Mouse (Mus musculus) liver, embryonic 14.5 days (tissue): Measurements from ENCODE around the gene Olfr373. TPM values are rescaled to one million over a fixed set of nuclear protein-coding genes. Genes with fewer than 3 reads are reported as not detected.

Experiments
- ATAC-seq: fragments of 200-750 bp; cut with Nextera tagmentation; 2 replicates; pipeline ENCODE4 v1.8.0; 2017; ENCODE audit warnings: moderate number of reproducible peaks, mild to moderate bottlenecking, moderate library complexity; ENCODE audit not compliant: insufficient read depth
- DNase-seq, 3 experiments: peaks; one replicate each; pipeline ENCODE4 v3.0.0-alpha.2; 2012 to 2013; ENCODE audit warnings: low read depth in 3 of 3, low spot score in 3 of 3
- H3K27ac ChIP-seq: fragments of 300-500 bp; sonication (generic); 2 replicates; pipeline ENCODE4 v1.5.1; 2014; ENCODE audit warnings: moderate library complexity, mild to moderate bottlenecking, control low read depth, inconsistent platforms
- H3K27me3 ChIP-seq: fragments of 300-500 bp; sonication (generic); 2 replicates; pipeline ENCODE4 v1.6.1; 2014; ENCODE audit warnings: mild to moderate bottlenecking, low read length, moderate library complexity; ENCODE audit not compliant: control insufficient read depth, insufficient read depth
- H3K36me3 ChIP-seq: fragments of 300-500 bp; sonication (generic); replicated peaks from 2 replicates; pipeline ENCODE4 v1.6.1; 2014; ENCODE audit warnings: low read depth; ENCODE audit not compliant: control insufficient read depth, insufficient read depth
- H3K4me1 ChIP-seq, 2 experiments: fragments of 200-500 bp in 1 of 2; fragments of 300-500 bp in 1 of 2; sonication (generic) in 1 of 2; replicated peaks; 2 replicates each; pipeline ENCODE4 v1.6.1; 2012 to 2014; ENCODE audit warnings: antibody characterized with exemption in 1 of 2, inconsistent platforms in 1 of 2, low read length in 1 of 2; ENCODE audit not compliant: control insufficient read depth in 2 of 2, insufficient read depth in 2 of 2
- H3K4me2 ChIP-seq: fragments of 300-500 bp; sonication (generic); 2 replicates; pipeline ENCODE4 v1.6.1; 2014; ENCODE audit warnings: low read depth, mild to moderate bottlenecking, control low read depth, moderate library complexity
- H3K4me3 ChIP-seq, 2 experiments: fragments of 200-500 bp in 1 of 2; fragments of 300-500 bp in 1 of 2; sonication (generic) in 1 of 2; 2 replicates each; pipeline ENCODE4 v1.5.1; 2012 to 2014; ENCODE audit warnings: low read depth in 2 of 2, low read length in 2 of 2, mild to moderate bottlenecking in 2 of 2, control low read depth in 1 of 2, inconsistent platforms in 1 of 2, moderate library complexity in 1 of 2; ENCODE audit not compliant: insufficient read depth in 1 of 2
- H3K9ac ChIP-seq: fragments of 300-500 bp; sonication (generic); replicated peaks from 2 replicates; pipeline ENCODE4 v1.6.1; 2014; ENCODE audit warnings: mild to moderate bottlenecking, control low read depth, moderate library complexity
- H3K9me3 ChIP-seq: fragments of 300-500 bp; sonication (generic); 2 replicates; pipeline ENCODE4 v1.6.1; 2016; ENCODE audit warnings: low read length, mixed read lengths; ENCODE audit not compliant: control insufficient read depth
- CTCF ChIP-seq: IDR thresholded peaks from 2 replicates; pipeline ENCODE4 v1.5.1; 2016; ENCODE audit warnings: antibody characterized with exemption, low read depth, control low read depth
- EP300 ChIP-seq: IDR thresholded peaks from 2 replicates; pipeline ENCODE4 v1.6.1; 2016; ENCODE audit warnings: antibody characterized with exemption, low read depth
- WGBS: fragments of 180-500 bp; shearing (Covaris S2); extraction: QIAGEN DNeasy Blood & Tissue Kit; methylation state at CpG from one replicate; pipeline ENCODE4 v1.1.7; 2014; ENCODE audit not compliant: insufficient replicate concordance; 5-methylcytosine and 5-hydroxymethylcytosine counted together
- polyA plus RNA-seq, 2 experiments: library from polyadenylated mRNA; depleted of rRNA in 1 of 2; stranded (reverse) in 1 of 2; unstranded in 1 of 2; fragments of >200 nt; fragmentation: Nextera tagmentation in 1 of 2; extraction: Ambion mirVana in 1 of 2; gene quantifications; 2 replicates each; pipeline versions ENCODE4 v1.2.1 to v1.2.3; 2012 to 2014

Olfr373 gene
- polyA plus RNA-seq, 2 experiments = not detected

- TF ChIP-seq CTCF (no peak), EP300 (no peak)
- ATAC-seq = no peak
- Histone ChIP-seq H3K27me3 (peaks cover 24% of the 10 kb centered on the region), H3K4me3 (peak overlapping the region; percentile 59 to 68), H3K4me1 (peaks cover 0 to 14% of the 10 kb centered on the region in 2 experiments; a peak in 3 of 4 replicates), H3K9me3 (no peaks in the 10 kb centered on the region), H3K9ac (peak overlapping the region; percentile 68), H3K36me3 (no peaks in the 10 kb centered on the region; the same call in 1 of the 2 replicates), H3K27ac (peak overlapping the region; percentile 39), H3K4me2 (peak overlapping the region; percentile 73)
- peak in 1 of 3 experiments; percentile 30 for DNase-seq
- 1% methylated on average over 18 of the region's 18 CpGs for WGBS
Measured at GRCm38 (mm10) chr8:72136302-72136978, 53.5 kb downstream of the Olfr373 start.

- Histone ChIP-seq H3K27ac (no peak overlapping the region), H3K4me2 (peak overlapping the region; percentile 73; the same call in 1 of the 2 replicates), H3K4me3 (no peak overlapping the region), H3K9me3 (no peaks in the 10 kb centered on the region), H3K36me3 (no peaks in the 10 kb centered on the region; the same call in 1 of the 2 replicates), H3K4me1 (peaks cover 0 to 12% of the 10 kb centered on the region in 2 experiments; a peak in 3 of 4 replicates), H3K27me3 (peaks cover 24% of the 10 kb centered on the region), H3K9ac (no peak overlapping the region)
- DNase-seq (no peak), ATAC-seq (no peak)
- WGBS = 55% methylated on average over 2 of the region's 2 CpGs
- no peak for TF ChIP-seq EP300
- TF ChIP-seq CTCF = no peak
Measured at GRCm38 (mm10) chr8:72137431-72137830, 54.5 kb downstream of the Olfr373 start.

DNA sequence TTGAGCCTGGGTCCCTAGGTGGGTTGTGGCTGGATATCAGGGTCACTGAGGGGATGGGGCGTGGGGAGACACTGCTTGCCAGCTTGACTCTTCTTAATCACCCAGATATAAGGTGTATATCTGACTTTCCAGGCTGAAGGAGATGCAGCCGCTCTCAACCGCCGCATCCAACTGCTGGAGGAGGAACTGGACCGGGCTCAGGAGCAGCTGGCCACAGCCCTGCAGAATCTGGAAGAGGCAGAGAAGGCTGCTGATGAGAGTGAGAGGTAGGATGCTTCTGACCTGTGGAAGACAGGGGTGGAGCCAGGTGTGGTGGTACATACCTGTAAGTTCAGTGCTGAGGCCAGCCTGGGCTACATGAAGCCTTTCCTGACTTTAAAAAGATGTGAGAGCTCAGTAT lies 55.5 kb downstream of the Olfr373 start:
- no peak for DNase-seq
- Histone ChIP-seq H3K27me3 (peaks cover 24% of the 10 kb centered on the region), H3K4me2 (no peak overlapping the region), H3K27ac (no peak overlapping the region), H3K9me3 (no peaks in the 10 kb centered on the region), H3K4me3 (no peak overlapping the region), H3K9ac (no peak overlapping the region), H3K36me3 (no peaks in the 10 kb centered on the region; the same call in 1 of the 2 replicates), H3K4me1 (peaks cover 0 to 10% of the 10 kb centered on the region in 2 experiments; a peak in 2 of 4 replicates)
- no peak for ATAC-seq
- WGBS = 73% methylated on average over 5 of the region's 5 CpGs
- TF ChIP-seq EP300 (no peak), CTCF (no peak)

DNA sequence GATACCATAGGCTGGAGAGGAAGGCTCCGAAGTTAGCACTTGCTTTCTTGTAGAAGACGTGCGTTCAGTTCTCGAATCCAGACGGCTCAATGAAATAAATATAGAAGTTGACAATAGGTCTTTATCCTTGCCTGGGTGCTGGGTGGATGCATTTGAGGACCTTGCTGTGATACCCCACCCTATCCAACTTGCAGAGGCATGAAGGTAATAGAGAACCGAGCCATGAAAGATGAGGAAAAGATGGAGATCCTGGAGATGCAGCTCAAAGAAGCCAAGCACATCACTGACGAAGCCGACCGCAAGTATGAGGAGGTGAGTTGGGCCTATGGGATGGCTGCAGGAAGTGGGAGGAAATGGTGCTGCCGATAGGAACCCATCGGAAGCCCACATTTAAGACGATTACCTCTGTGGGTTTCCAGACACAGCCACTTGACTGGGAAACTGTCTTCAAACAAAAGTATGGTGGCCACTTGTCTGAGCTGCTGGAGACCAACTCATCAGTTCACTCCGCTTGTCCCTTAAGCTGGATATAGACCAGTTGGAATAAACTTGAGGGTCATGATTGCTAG lies 60.4 kb downstream of the Olfr373 start:
- 42% methylated on average over 13 of the region's 13 CpGs for WGBS
- ATAC-seq = no peak

GRCm38 (mm10) chr8:72144345-72144975 lies 61.5 kb downstream of the Olfr373 start:
- Histone ChIP-seq H3K36me3 (peaks cover 2% of the 10 kb centered on the region), H3K4me1 (0 out of 4 replicates have a peak, but pooled peaks cover 0 to 1% of the 10 kb centered on the region in 2 experiments), H3K9ac (no peak overlapping the region), H3K27ac (no peak overlapping the region), H3K9me3 (no peaks in the 10 kb centered on the region), H3K27me3 (no peaks in the 10 kb centered on the region), H3K4me3 (no peak overlapping the region), H3K4me2 (no peak overlapping the region)
- no peak for TF ChIP-seq EP300
- TF ChIP-seq CTCF = no peak
- WGBS = 44% methylated on average over 5 of the region's 5 CpGs
- no peak for DNase-seq
- ATAC-seq = no peak

More for the DNA sequence above, 60.4 kb downstream of the Olfr373 start:
- Histone ChIP-seq H3K9ac (no peak overlapping the region), H3K27me3 (no peaks in the 10 kb centered on the region), H3K4me3 (no peak overlapping the region), H3K4me1 (0 out of 4 replicates have a peak, but pooled peaks cover 0 to 1% of the 10 kb centered on the region in 2 experiments), H3K36me3 (no peaks in the 10 kb centered on the region; the same call in none of the 2 replicates), H3K4me2 (no peak overlapping the region), H3K9me3 (no peaks in the 10 kb centered on the region), H3K27ac (no peak overlapping the region)
- no peak for DNase-seq
- TF ChIP-seq EP300 = no peak
- TF ChIP-seq CTCF = no peak
